Mouse (Mus musculus): ENCODE results near the gene Comp.

DNA sequence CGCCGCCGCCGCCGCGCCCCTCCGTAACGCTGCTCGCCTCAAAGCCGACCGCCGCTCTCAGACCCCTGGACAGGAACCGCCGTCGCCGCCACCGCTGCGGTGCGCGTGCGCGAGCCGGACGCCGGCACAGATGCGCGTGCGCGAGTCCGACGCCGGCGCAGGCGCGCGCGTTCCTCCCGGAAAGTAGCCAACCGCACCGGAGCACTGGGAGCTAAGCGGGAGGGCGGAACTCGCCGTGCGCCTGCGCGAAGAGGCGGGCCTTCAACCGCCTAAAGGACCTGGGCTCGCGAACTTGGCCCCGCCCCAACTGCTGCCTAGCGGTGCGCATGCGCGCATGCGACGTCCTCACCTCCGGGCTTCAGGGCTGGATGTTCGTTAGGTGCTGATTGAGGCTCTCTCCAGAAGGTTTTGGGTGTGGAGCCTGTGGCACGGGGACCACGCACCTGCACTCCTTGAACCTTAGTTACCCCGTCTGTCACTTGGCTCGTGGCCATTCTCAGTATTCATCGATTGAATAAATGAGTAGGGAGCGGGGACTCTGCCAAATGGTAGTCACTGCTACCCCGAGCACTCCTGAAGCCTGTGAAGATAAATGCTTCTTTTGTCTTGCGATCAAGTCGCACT, 20.1 kb upstream of the Comp start, which contains the start of gene Upf1:
- peak; percentile 98 for TF ChIP-seq NELFE (IDR thresholded peaks at IDR 0.05; ENCODE audit: low read depth, low read length)
- peak; percentile 96 for TF ChIP-seq ZMIZ1 (IDR thresholded peaks at IDR 0.05; ENCODE audit: low read depth, low read length)
- no peak for TF ChIP-seq MAFK (IDR thresholded peaks at IDR 0.05; ENCODE audit: insufficient replicate concordance, low read length)
- peak; percentile 54 for TF ChIP-seq HCFC1 (IDR thresholded peaks at IDR 0.05; ENCODE audit: low read depth, low read length)
- peak; percentile 46; the same call in 1 of the 2 replicates for TF ChIP-seq MXI1 (IDR thresholded peaks at IDR 0.05; ENCODE audit: low read depth, low read length)

All from CH12.LX (cell line).